Mouse (Mus musculus) hindbrain, embryonic 16.5 days (tissue): ENCODE measurements around the gene Nomo1. TPM values are rescaled to one million over a fixed set of nuclear protein-coding genes. Genes with fewer than 3 reads are reported as not detected.

Experiments
- ATAC-seq: fragments of 200-750 bp; cut with Nextera tagmentation; 2 replicates; pipeline ENCODE4 v1.8.0; 2017; ENCODE audit warnings: moderate TSS enrichment, moderate library complexity
- H3K27ac ChIP-seq: fragments of 300-500 bp; sonication (generic); 2 replicates; pipeline ENCODE4 v1.5.1; 2014; ENCODE audit warnings: low read depth, mild to moderate bottlenecking, control low read depth, low read length, moderate library complexity
- H3K27me3 ChIP-seq: fragments of 300-500 bp; sonication (generic); replicated peaks from 2 replicates; pipeline ENCODE4 v1.6.1; 2014; ENCODE audit warnings: low read length; ENCODE audit not compliant: control insufficient read depth, insufficient read depth
- H3K36me3 ChIP-seq: fragments of 300-500 bp; sonication (generic); 2 replicates; pipeline ENCODE4 v1.6.1; 2014; ENCODE audit warnings: mild to moderate bottlenecking, low read length, moderate library complexity, mixed read lengths; ENCODE audit not compliant: control insufficient read depth, insufficient read depth
- H3K4me1 ChIP-seq: fragments of 300-500 bp; sonication (generic); 2 replicates; pipeline ENCODE4 v1.6.1; 2014; ENCODE audit warnings: low read depth, low read length; ENCODE audit not compliant: control insufficient read depth, insufficient read depth
- H3K4me2 ChIP-seq: fragments of 300-500 bp; sonication (generic); 2 replicates; pipeline ENCODE4 v1.6.1; 2014; ENCODE audit warnings: mild to moderate bottlenecking, low read length, control low read depth, moderate library complexity
- H3K4me3 ChIP-seq: fragments of 300-500 bp; sonication (generic); 2 replicates; pipeline ENCODE4 v1.5.1; 2014; ENCODE audit warnings: mild to moderate bottlenecking, low read length, control low read depth, moderate library complexity
- H3K9ac ChIP-seq: fragments of 300-500 bp; sonication (generic); 2 replicates; pipeline ENCODE4 v1.6.1; 2014; ENCODE audit warnings: low read depth, mild to moderate bottlenecking, control low read depth, low read length, moderate library complexity
- H3K9me3 ChIP-seq: fragments of 300-500 bp; sonication (generic); 2 replicates; pipeline ENCODE4 v1.6.1; 2014; ENCODE audit warnings: mild to moderate bottlenecking, low read length, moderate library complexity; ENCODE audit not compliant: control insufficient read depth
- WGBS: fragments of 180-500 bp; shearing (Covaris S2); extraction: QIAGEN DNeasy Blood & Tissue Kit; methylation state at CpG from one replicate; pipeline ENCODE4 v1.1.7; 2014; 5-methylcytosine and 5-hydroxymethylcytosine counted together
- polyA plus RNA-seq: library from polyadenylated mRNA; unstranded; fragments of >200 nt; fragmentation: Nextera tagmentation; extraction: Ambion mirVana; gene quantifications from 2 replicates; pipeline ENCODE4 v1.2.1, GENCODE M21; 2015

Nomo1 gene
- polyA plus RNA-seq, 1 experiment from 2014 or later, result 47.3 TPM

DNA sequence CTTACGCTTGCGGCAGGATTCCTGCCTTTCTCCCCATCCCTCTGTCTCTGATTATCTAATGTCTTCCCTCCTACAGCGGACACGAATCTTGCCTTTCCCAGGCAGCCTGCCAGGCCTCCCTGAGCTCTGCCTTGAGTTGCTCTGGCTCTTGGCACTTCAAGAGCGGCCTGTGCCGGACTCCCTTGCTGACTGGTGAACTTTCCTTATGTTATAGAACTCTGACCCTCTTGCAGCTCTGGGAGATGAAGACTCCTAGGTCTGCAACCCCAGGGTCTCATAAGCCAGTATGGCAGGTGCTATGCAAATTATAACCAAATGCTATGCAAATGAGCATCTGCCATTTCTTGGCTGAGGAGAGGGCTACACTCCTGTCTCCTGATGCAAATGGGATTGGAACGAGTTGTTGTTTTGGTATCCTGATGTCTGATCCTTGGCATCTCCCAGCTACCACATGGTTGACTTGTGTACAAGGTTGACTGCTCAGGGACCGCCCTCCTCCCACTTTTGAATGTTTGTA, 69.6 kb downstream of the Nomo1 start:
- peak overlapping the region; percentile 67; the same call in 1 of the 2 replicates for H3K27ac ChIP-seq
- H3K27me3 ChIP-seq, result no peaks in the 10 kb centered on the region
- H3K4me3 ChIP-seq, result no peak overlapping the region
- 42% methylated on average over 8 of the region's 8 CpGs for WGBS
- peaks cover 18% of the 10 kb centered on the region for H3K4me1 ChIP-seq
- H3K9me3 ChIP-seq, result no peaks in the 10 kb centered on the region
- H3K36me3 ChIP-seq, result no peaks in the 10 kb centered on the region
- no peak overlapping the region for H3K9ac ChIP-seq
- no peak overlapping the region for H3K4me2 ChIP-seq
- ATAC-seq, result peak; percentile 28

DNA sequence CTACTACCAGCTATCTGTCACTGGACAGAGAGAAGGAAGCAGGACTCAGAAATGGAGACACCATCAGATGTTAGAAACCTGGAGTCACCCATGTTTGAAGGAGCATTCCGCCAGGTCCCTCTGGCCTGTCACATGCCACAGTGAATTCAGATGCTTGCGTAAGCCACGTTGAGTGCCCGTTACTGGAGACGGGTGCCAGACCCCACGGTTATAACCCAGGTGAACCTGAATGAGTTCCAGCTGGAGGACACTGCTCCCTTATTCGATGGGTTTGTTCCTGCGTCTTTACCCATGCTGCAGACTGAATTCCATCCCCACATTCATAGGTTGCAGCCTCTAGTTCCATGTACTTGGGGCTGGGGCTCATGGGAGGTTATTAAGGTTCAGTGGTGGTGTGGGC, 70.3 kb downstream of the Nomo1 start:
- no peaks in the 10 kb centered on the region for H3K9me3 ChIP-seq
- no peak overlapping the region for H3K4me3 ChIP-seq
- ATAC-seq, result no peak
- H3K27me3 ChIP-seq, result no peaks in the 10 kb centered on the region
- H3K36me3 ChIP-seq, result no peaks in the 10 kb centered on the region
- peak overlapping the region; percentile 51 for H3K27ac ChIP-seq
- 75% methylated on average over 8 of the region's 8 CpGs for WGBS
- peaks cover 16% of the 10 kb centered on the region for H3K4me1 ChIP-seq
- no peak overlapping the region for H3K4me2 ChIP-seq
- no peak overlapping the region for H3K9ac ChIP-seq

DNA sequence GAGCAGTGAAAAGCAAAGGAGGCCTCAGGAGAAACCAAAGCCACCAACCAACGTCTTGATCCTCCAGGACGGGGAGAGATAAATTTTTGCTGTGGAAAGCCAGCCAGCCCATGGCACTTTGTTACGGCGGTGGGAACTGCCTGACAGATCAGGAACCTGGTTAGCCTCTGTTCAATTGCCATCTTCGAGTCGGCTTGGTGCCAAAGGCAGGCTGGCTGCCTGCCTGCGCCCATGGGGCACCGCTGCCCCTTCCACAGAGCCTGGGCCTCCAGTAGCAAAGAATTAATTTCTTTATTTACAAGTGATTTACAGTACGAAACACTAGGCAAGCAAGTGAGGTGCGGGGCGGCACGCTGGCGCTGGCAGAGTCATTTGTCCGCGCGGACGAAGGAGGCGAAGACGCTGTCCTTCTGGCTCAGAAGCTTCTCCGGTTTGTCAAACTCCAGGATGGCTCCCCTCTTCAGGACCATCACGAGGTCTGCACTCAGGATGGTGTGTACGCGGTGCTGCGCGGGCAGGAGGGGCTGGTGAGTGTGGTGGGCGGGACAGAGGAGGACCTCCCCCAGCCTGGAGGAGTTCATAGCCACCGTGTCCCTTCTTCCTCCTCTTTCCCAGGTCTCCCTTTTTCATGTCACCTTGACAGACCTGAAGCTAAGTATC, 70.9 kb downstream of the Nomo1 start:
- H3K36me3 ChIP-seq, result no peaks in the 10 kb centered on the region
- H3K9me3 ChIP-seq, result no peaks in the 10 kb centered on the region
- peaks cover 16% of the 10 kb centered on the region for H3K4me1 ChIP-seq
- H3K4me3 ChIP-seq, result no peak overlapping the region
- no peak for ATAC-seq
- 68% methylated on average over 27 of the region's 27 CpGs for WGBS
- peak overlapping the region; percentile 51 for H3K27ac ChIP-seq
- peak overlapping the region; percentile 19; the same call in 1 of the 2 replicates for H3K9ac ChIP-seq
- H3K27me3 ChIP-seq, result no peaks in the 10 kb centered on the region
- peak overlapping the region; percentile 31; the same call in 1 of the 2 replicates for H3K4me2 ChIP-seq

DNA sequence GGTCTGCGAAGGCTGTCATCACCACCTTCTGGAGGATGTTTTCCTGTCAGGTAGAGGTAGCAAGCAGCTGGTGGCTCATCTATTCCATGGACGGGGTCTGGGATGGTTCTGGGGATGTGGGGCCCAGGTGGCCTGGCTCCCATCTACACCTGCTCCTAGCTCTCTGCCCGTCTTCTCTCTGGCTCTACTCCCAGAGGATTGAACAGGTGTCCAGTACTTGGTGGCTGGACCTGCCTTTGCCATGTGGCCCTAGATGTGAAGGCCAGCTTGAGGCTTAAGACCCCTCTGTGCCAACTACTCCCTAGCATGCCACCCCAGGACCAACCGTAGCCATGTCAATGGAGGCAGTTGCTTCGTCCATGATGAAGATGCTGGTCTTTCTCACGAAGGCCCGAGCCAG, 72.0 kb downstream of the Nomo1 start:
- Histone ChIP-seq H3K9me3 (no peaks in the 10 kb centered on the region), H3K27ac (no peak overlapping the region), H3K27me3 (no peaks in the 10 kb centered on the region), H3K4me2 (no peak overlapping the region), H3K9ac (no peak overlapping the region), H3K4me1 (peaks cover 11% of the 10 kb centered on the region), H3K36me3 (no peaks in the 10 kb centered on the region), H3K4me3 (no peak overlapping the region)
- WGBS, result 78% methylated on average over 7 of the region's 7 CpGs
- ATAC-seq, result no peak

DNA sequence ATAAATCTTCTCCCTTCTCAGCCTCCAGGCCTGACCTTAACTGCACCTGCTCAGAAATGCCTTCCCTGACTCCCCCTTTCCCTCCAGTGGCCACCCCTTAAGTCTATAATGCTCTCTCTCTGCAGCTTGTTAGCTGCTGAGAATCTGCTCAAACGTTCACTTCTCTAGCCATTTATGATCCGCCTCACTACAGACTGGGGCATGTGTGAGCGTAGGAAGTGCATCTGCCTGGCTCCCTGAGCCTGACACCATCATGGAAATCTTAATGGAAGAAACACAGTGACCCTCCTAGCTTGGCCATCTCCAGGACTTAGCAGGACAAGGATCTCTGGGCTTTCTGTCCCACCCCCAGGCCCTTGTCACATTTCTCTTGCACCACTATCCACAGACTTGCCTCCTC, 76.6 kb downstream of the Nomo1 start:
- no peaks in the 10 kb centered on the region for H3K36me3 ChIP-seq
- H3K4me2 ChIP-seq, result no peak overlapping the region
- ATAC-seq, result no peak
- H3K4me1 ChIP-seq, result peaks cover 8% of the 10 kb centered on the region
- no peaks in the 10 kb centered on the region for H3K27me3 ChIP-seq
- H3K27ac ChIP-seq, result no peak overlapping the region
- H3K9ac ChIP-seq, result no peak overlapping the region
- no peaks in the 10 kb centered on the region for H3K9me3 ChIP-seq
- H3K4me3 ChIP-seq, result no peak overlapping the region
- 74% methylated on average over 3 of the region's 3 CpGs for WGBS

DNA sequence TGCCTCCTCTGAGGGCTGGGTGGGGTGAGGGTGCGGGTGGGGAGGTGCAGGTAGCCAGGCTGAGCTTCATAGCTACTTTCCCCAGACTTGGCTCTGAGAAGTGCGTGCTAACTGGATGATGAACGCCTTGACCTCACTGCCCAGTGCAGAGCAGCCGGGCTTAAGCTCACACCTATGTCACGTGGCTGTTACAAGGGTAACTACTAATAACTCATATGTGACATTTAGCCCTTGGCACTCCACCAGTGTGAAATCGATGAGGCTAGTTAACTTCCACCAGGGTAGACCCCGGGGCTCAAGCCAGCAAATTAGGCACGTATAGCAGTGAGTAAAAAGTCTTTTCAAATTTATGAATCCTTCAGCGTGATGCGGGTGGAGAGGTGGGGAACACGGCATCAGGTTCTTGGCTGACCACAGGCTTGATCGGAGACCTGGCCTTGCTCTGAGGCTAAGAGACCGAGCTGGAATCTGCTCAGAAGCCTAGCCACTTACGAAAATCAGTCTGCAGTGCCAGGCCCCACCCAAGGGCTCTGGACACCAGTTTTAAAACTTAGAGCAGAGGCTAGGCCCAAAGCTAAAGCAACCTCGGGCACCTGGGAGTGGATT, 77.8 kb downstream of the Nomo1 start:
- H3K4me2 ChIP-seq, result no peak overlapping the region
- H3K4me1 ChIP-seq, result peaks cover 8% of the 10 kb centered on the region
- no peak overlapping the region for H3K27ac ChIP-seq
- WGBS, result 81% methylated on average over 15 of the region's 15 CpGs
- no peaks in the 10 kb centered on the region for H3K36me3 ChIP-seq
- H3K4me3 ChIP-seq, result no peak overlapping the region
- ATAC-seq, result no peak
- H3K9ac ChIP-seq, result no peak overlapping the region
- H3K27me3 ChIP-seq, result no peaks in the 10 kb centered on the region
- H3K9me3 ChIP-seq, result no peaks in the 10 kb centered on the region

DNA sequence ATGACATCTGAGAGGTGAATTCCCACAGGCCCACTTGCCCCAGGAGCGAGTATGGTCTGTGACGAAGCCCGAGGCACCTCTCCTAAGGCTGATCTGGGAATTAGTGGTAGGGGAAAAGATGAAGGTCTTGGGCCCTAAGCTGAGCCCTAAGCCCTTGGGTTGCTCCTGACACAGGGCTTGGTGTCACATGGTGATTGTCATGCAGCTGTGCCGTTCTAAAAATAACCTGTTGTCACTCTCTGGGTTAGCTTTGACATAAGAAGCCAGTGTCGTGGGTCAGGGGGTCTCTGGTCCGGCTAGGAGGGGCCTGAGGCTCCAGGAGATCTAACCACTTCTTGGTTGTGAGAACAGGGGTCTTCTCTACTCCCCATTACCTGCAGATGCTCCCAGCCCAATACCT, 78.4 kb downstream of the Nomo1 start:
- Histone ChIP-seq H3K36me3 (no peaks in the 10 kb centered on the region), H3K4me2 (no peak overlapping the region), H3K4me3 (no peak overlapping the region), H3K27me3 (no peaks in the 10 kb centered on the region), H3K4me1 (peaks cover 8% of the 10 kb centered on the region), H3K9ac (no peak overlapping the region), H3K9me3 (no peaks in the 10 kb centered on the region), H3K27ac (no peak overlapping the region)
- ATAC-seq, result no peak
- 74% methylated on average over 6 of the region's 6 CpGs for WGBS

DNA sequence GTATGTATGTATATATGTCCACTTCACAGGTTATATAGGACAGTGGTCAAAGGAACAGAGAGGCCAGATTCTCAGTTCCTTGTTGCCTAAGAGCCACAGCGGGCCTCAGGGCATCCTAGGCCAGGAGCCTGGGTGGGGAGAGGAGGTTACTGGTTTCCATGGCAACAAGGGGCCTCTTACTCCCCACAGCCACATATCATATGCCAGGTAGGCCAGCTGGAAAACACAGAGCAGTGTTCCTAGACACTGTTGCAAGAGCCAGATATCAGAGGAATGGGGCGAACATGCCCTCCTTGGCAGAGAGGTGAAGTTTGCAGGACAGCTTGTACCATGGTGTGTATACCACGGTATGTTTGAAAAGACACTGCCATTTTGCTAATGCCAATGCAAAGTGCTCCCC, 79.9 kb downstream of the Nomo1 start:
- H3K4me1 ChIP-seq, result peaks cover 8% of the 10 kb centered on the region
- no peaks in the 10 kb centered on the region for H3K36me3 ChIP-seq
- H3K9ac ChIP-seq, result no peak overlapping the region
- ATAC-seq, result peak; percentile 27; the same call in 1 of the 2 replicates
- H3K4me2 ChIP-seq, result no peak overlapping the region
- no peak overlapping the region for H3K4me3 ChIP-seq
- WGBS, result 29% methylated on average over 3 of the region's 3 CpGs
- H3K27ac ChIP-seq, result peak overlapping the region; percentile 21; the same call in 1 of the 2 replicates
- H3K27me3 ChIP-seq, result no peaks in the 10 kb centered on the region
- no peaks in the 10 kb centered on the region for H3K9me3 ChIP-seq

DNA sequence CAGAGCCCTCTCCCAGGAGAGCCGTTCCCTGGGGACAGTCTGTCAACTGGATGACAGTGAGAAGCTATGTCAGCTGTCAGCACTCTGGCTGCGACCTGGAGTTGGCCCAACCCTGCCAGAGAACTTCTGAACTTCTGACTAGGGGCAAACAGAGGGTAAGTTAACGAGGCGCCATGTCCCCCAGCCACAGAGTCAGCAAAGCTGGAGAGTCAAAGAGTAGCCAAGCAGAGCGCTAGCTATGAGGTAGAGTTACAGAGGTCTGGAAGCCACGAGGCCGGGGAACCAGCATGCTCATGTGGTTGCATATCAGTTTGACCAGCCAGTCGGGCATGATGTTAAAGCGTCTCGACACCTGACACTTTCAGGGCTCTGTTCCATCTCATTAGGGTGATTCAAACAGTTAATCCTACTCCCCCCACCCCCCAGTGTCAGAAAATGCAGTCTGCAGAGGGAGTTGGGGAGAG, 82.7 kb downstream of the Nomo1 start:
- H3K36me3 ChIP-seq, result no peaks in the 10 kb centered on the region
- peaks cover 8% of the 10 kb centered on the region for H3K4me1 ChIP-seq
- WGBS, result 63% methylated on average over 10 of the region's 10 CpGs
- H3K9ac ChIP-seq, result no peak overlapping the region
- H3K4me2 ChIP-seq, result no peak overlapping the region
- no peaks in the 10 kb centered on the region for H3K27me3 ChIP-seq
- H3K4me3 ChIP-seq, result no peak overlapping the region
- H3K9me3 ChIP-seq, result no peaks in the 10 kb centered on the region
- ATAC-seq, result no peak
- H3K27ac ChIP-seq, result no peak overlapping the region
